Mouse (Mus musculus): ENCODE data around the gene Vps37b. TPM values are rescaled to one million over a fixed set of nuclear protein-coding genes. Genes with fewer than 3 reads are reported as not detected.

Vps37b gene
- total RNA-seq, 2 experiments from 2014 or later = 42.5 to 42.6 TPM

GRCm38 (mm10) chr5:123973299-123974178, 58.5 kb downstream of the Vps37b start, which contains the start of gene Hip1r:
Hip1r (plus strand) TSS chr5:123973628.
- intact Hi-C loops (cut with DNase I) = no loop called here
- DNase-seq (ENCODE audit: extremely low spot score in 1 of 2, low spot score in 2 of 2) = peak; percentile 42 to 89

DNA sequence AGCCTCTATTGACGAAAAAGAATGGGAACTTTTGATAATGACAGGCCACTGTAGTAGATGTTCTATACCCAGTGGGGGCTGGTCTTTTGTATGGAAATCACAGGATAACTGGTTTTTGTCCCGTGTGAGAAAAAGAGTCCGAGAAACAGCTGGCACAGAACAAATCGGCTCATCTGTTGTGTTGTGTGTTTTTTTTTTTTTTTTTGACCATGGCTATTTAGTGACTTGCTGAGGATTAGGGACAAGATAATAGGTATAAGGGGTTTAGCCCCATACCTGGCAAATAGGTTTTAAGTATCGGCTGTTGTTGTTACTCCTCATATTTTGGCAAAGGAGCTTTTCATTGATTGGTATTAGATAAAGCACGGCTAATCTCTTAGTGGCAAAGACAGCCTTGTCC, 59.6 kb downstream of the Vps37b start:
- intact Hi-C loops (cut with DNase I) = no loop called here
- no peak for DNase-seq (ENCODE audit: extremely low spot score in 1 of 2, low spot score in 2 of 2)

DNA sequence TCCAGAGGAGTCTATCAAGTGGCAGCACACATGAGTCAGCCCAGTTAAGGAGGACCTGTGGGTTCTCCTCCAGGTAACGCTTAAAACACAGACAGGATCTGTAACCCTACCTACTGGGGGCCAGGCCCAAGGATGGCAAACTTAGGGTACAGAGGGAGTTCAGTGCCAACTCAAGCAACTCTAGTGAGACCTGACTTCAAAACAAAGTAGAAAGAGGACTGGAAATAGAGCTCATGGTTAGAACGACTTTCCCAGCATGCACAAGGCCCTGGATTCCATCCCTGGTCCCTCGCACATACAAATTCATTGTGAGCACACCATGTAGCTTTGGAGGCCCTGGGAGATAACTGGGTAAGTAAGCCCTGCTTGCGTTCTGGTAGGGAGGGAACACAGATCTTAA, 61.5 kb downstream of the Vps37b start:
- intact Hi-C loops (cut with DNase I) = no loop called here
- no peak for DNase-seq (ENCODE audit: extremely low spot score in 1 of 2, low spot score in 2 of 2)

GRCm38 (mm10) chr5:123969216-123969615, 62.9 kb downstream of the Vps37b start:
- intact Hi-C loops (cut with DNase I) = no loop called here
- no peak for DNase-seq (ENCODE audit: extremely low spot score in 1 of 2, low spot score in 2 of 2)

DNA sequence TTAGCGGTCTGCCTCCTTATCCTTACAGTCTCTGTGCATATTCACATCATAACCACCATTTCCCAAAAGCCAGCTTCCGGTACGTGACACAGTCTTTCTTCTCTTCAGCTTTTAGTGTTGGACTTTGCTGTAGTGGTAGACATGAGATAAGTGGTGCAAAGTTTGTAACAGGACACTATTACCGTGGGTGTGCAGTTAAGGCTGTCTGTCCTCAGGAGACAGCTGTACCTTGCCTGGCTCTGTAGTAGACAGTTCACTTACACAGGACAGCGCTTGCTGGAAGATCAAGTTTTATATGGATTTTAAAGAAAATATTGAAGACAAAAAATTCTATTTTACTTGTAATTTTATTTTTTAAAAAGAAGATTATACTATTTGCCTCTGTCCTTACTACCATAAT, 63.6 kb downstream of the Vps37b start:
- intact Hi-C loops (cut with DNase I) = no loop called here

DNA sequence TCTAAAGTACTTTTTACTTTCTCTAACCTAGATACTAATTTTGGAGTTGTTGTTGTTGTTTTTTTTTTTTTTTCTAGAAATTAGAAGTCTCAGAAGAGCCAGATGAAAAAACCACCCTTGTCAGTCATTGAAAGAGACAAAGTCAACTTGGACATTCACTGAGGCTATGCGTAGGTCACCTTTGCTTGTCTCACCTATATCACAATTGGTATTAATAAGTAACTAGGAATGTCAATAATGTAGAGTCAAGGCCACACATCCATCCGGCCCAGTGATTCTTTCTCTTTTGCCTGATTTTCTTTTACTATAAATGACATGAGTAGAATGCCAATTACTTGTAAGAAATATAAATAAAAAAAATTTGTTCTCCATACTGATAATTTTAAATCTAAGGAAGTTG, 65.3 kb downstream of the Vps37b start:
- DNase-seq (ENCODE audit: extremely low spot score in 1 of 2, low spot score in 2 of 2) = no peak
- intact Hi-C loops (cut with DNase I) = no loop called here

More for the DNA sequence above, 63.6 kb downstream of the Vps37b start:
- DNase-seq (ENCODE audit: extremely low spot score in 1 of 2, low spot score in 2 of 2) = no peak

DNA sequence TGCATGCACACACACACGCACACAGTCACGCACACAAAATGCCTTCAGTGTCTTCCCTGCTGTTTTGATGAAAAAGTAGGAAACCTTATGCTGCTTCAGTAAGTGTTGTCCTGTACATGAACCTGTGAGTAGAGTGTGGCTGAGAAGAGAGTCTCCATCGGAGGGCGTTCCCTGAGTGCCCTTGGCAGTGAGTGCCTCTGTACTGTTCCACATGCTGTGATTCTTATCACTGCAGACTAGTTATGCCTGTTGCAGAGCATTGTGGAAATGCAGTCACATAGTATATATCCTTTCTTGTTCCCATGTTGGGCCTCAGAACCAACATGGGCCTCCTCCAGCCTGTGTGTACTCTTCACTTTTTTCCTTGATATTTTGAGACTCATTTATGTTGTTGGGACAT, 67.9 kb downstream of the Vps37b start:
- DNase-seq (ENCODE audit: extremely low spot score in 1 of 2, low spot score in 2 of 2) = no peak
- intact Hi-C loops (cut with DNase I) = no loop called here

GRCm38 (mm10) chr5:123961046-123961445, 71.0 kb downstream of the Vps37b start:
- intact Hi-C loops (cut with DNase I) = no loop called here
- DNase-seq (ENCODE audit: extremely low spot score in 1 of 2, low spot score in 2 of 2) = no peak

DNA sequence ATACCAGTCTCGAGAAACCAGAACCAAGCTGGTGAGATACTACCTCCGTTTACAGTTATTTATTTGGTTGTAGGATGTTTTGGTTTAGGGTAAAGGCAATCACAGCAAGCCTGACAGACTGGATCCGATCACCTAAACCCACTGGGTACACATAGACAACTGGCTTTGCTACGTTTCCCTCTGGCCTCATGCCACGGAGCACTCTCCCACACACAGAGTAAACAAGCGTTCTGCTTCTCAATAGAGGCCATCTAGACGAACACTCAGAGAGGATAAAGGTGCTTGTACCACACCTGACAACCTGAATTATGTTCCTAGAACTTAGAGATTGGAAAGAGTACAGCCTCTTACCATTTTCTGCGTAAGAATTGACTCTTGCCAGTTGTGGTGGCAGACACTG, 71.9 kb downstream of the Vps37b start:
- no peak for DNase-seq (ENCODE audit: extremely low spot score in 1 of 2, low spot score in 2 of 2)
- intact Hi-C loops (cut with DNase I) = no loop called here

GRCm38 (mm10) chr5:123959018-123959417, 73.1 kb downstream of the Vps37b start:
- intact Hi-C loops (cut with DNase I) = no loop called here
- DNase-seq (ENCODE audit: extremely low spot score in 1 of 2, low spot score in 2 of 2) = no peak

DNA sequence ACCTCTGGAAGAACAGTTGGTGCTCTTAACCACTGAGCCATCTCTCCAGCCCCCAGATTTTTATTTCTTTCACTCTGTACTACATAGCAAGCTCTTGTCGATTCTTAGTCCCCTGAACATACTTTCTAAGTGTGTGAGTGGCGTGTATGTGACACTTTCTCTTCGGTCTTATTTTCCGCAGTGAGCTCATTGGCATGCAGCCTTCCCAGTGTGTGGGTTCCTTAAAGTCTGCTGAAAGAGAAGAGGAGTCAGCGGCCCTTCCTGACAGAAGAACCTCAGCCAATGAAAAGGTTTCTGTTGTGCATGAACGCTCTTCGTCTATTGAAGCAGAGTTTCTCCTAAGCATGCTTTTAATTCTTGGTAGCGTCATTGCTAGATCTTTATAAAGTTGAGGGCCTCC, 74.9 kb downstream of the Vps37b start:
- intact Hi-C loops (cut with DNase I) = no loop called here

More for the DNA sequence above, 74.9 kb downstream of the Vps37b start:
- DNase-seq (ENCODE audit: extremely low spot score in 1 of 2, low spot score in 2 of 2) = no peak

Small RNAs within 50 kb of the gene (microRNA-seq; reads per million reads assigned to microRNA genes)
- 1.1 reads per million for gene Mir7032

Other genes starting within 250 kb of the Vps37b start
- gene Hcar2, start 166.8 kb downstream of the Vps37b start, total RNA-seq (2021) = not detected
- 1 to 10 TPM in 1 of 2 experiments, under 1 TPM in 1; 0.88 to 1.0 TPM for gene Hcar1, start 152.2 kb downstream of the Vps37b start, total RNA-seq (2021)
- gene Denr, start 125.1 kb downstream of the Vps37b start, total RNA-seq (2021) = 10 to 100 TPM; 71.2 to 76.9 TPM
- 1 to 10 TPM; 1.5 to 2.4 TPM for gene Gm43518, start 104.9 kb downstream of the Vps37b start, total RNA-seq (2021)
- 1 to 10 TPM; 2.1 to 2.8 TPM for gene Ccdc62, start 101.6 kb downstream of the Vps37b start, total RNA-seq (2021)
- gene Hip1r, start 58.6 kb downstream of the Vps37b start, total RNA-seq (2021) = 10 to 100 TPM; 82.4 to 93.4 TPM
- 10 to 100 TPM; 43.8 to 45.5 TPM for gene Abcb9, start 63.5 kb upstream of the Vps37b start, total RNA-seq (2021)
- 10 to 100 TPM; 32.5 to 34.6 TPM for gene Ogfod2, start 80.0 kb upstream of the Vps37b start, total RNA-seq (2021)
- gene Arl6ip4, start 83.8 kb upstream of the Vps37b start, total RNA-seq (2021) = 10 to 100 TPM; 55.4 to 58.8 TPM
- 100 to 1,000 TPM; 149 to 170 TPM for gene Pitpnm2, start 217.5 kb upstream of the Vps37b start, total RNA-seq (2021)

Measured in left cerebral cortex, postnatal 10 days (tissue).